Mouse (Mus musculus): ENCODE results near the gene Mpc2. TPM values are rescaled to one million over a fixed set of nuclear protein-coding genes. Genes with fewer than 3 reads are reported as not detected.
A peak's percentile ranks its signal among the peaks of the same experiment; 100 is the strongest.

Gene Mpc2
- total and polyA plus RNA-seq, 3 experiments: 51.3 to 57.0 TPM; not detected in 1

DNA sequence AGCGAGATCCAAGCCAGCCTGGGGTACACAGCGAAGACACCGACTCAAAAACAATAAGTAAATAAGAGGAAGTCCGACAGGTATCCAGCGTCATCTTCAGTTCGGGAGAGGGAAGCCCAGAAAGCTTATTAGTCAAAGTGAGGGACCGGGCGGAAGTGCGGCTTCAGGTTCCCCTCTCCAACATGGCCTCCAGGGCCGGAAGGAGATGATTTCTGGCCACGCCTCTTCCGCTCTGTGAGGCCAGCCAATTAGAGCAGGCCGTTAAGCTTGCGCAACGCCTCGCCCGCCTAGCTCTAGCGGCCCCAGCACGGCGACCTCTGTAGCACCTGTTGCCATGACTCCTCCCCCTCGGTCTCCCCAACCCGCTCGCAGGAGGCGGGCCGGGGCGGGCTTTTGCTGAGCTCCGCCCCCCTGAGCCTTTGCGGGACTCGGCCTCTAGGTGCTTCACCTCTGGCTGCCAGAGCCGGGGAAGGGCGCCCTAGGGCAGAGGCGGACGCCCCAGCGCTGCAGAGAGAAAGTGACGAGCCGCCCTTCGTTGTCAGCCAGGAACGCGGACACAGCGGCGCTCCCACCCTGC, 452 bp downstream of the Mpc2 start (continued):
- peak; percentile 50; the same call in 1 of the 2 replicates for TF ChIP-seq MAX (IDR thresholded peaks at IDR 0.05; ENCODE audit: low read length)
- peak; percentile 57 for TF ChIP-seq NRF1 (IDR thresholded peaks at IDR 0.05; ENCODE audit: insufficient read depth, low read depth, low read length, poor library complexity, severe bottlenecking)
- 0 out of 2 replicates have a peak, but pooled peaks have one; percentile 20 for TF ChIP-seq CHD1 (IDR thresholded peaks at IDR 0.05; ENCODE audit: low read depth, low read length)
- TF ChIP-seq CHD2 (IDR thresholded peaks at IDR 0.05; ENCODE audit: low read length): no peak
- TF ChIP-seq UBTF (IDR thresholded peaks at IDR 0.05; ENCODE audit: borderline replicate concordance, insufficient read depth, low read depth, low read length): 0 out of 2 replicates have a peak, but pooled peaks have one; percentile 75
- TF ChIP-seq GATA1 (IDR thresholded peaks at IDR 0.05; ENCODE audit: low read depth, low read length): no peak
- TF ChIP-seq TAL1 (IDR thresholded peaks at IDR 0.05; ENCODE audit: low read length): no peak
- TF ChIP-seq ETS1 (IDR thresholded peaks at IDR 0.05; ENCODE audit: low read depth, low read length): no peak; the same call in 1 of the 2 replicates
- TF ChIP-seq ZNF384 (IDR thresholded peaks at IDR 0.05; ENCODE audit: low read depth, low read length): no peak
- TF ChIP-seq POLR2AphosphoS5 (IDR thresholded peaks at IDR 0.05; ENCODE audit: borderline replicate concordance, low read depth, low read length): no peak
- TF ChIP-seq POLR2A (IDR thresholded peaks at IDR 0.05; ENCODE audit: control insufficient read depth in 1 of 2, insufficient read depth in 1 of 2, low read depth in 1 of 2, low read length in 2 of 2, poor library complexity in 1 of 2): peak; percentile 71 to 97
- no peak for TF ChIP-seq JUND (IDR thresholded peaks at IDR 0.05; ENCODE audit: low read depth, low read length)
- TF ChIP-seq CTCF (IDR thresholded peaks at IDR 0.05 in 2 of 3, conservative IDR thresholded peaks at IDR 0.05 in 1 of 3; ENCODE audit: control insufficient read depth in 1 of 3, insufficient read depth in 1 of 3, low read depth in 2 of 3, low read length in 3 of 3, poor library complexity in 1 of 3, severe bottlenecking in 1 of 3): peak in 2 of 3 experiments; percentile 35 to 36; a peak in 4 of 6 replicates
- peak; percentile 75 for TF ChIP-seq SIN3A (IDR thresholded peaks at IDR 0.05; ENCODE audit: low read length)
- no peak for TF ChIP-seq GABPA (IDR thresholded peaks at IDR 0.05; ENCODE audit: low read depth, low read length)
- TF ChIP-seq MXI1 (IDR thresholded peaks at IDR 0.05; ENCODE audit: low read depth, low read length): no peak; the same call in none of the 2 replicates
- TF ChIP-seq KAT2A (conservative IDR thresholded peaks at IDR 0.05; ENCODE audit: low read depth, low read length): peak; percentile 73; the same call in 1 of the 2 replicates
- TF ChIP-seq ZMIZ1 (IDR thresholded peaks at IDR 0.05; ENCODE audit: low read depth, low read length): peak; percentile 89
- no peak; the same call in 1 of the 2 replicates for TF ChIP-seq MAZ (IDR thresholded peaks at IDR 0.05; ENCODE audit: low read depth, low read length)
- TF ChIP-seq RAD21 (IDR thresholded peaks at IDR 0.05; ENCODE audit: low read depth, low read length): no peak; the same call in 1 of the 2 replicates
- TF ChIP-seq USF1 (IDR thresholded peaks at IDR 0.05; ENCODE audit: low read depth, low read length): 0 out of 2 replicates have a peak, but pooled peaks have one; percentile 9

DNA sequence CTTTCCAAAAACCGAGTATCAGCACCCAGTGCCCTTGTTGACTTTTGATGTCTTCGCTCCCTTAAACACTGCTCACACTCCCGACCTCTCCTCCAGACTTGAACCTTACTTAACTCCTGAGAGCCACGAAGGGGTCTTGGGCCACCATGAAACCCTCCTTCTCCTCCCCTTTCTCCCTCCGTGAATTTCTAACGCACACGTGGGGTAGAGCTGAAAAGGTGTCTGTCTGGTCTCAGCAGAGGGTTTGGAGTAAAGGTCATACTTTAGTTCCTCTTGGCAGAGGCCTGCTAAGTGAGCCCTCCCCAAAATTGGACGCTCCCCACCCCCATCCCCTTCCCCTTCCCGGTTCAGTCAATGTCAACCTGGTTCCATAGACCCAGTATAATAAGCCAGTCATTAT, 1.2 kb downstream of the Mpc2 start:
- peak overlapping the region; percentile 85 to 94 for H3K4me3 ChIP-seq (ENCODE audit: control insufficient read depth in 1 of 2, insufficient read depth in 1 of 2, low read depth in 2 of 2, low read length in 2 of 2)
- peak overlapping the region; percentile 90 for H3K9ac ChIP-seq (ENCODE audit: control insufficient read depth, low read depth, low read length, poor library complexity, severe bottlenecking)
- H3K79me2 ChIP-seq (ENCODE audit: control insufficient read depth, insufficient read depth, low read length, poor library complexity): peaks cover 33% of the 10 kb centered on the region
- TF ChIP-seq MXI1 (IDR thresholded peaks at IDR 0.05; ENCODE audit: low read depth, low read length) (peak; percentile 66; the same call in 1 of the 2 replicates), MYC (IDR thresholded peaks at IDR 0.05; ENCODE audit: low read depth, low read length) (0 out of 2 replicates have a peak, but pooled peaks have one; percentile 14), MAFK (IDR thresholded peaks at IDR 0.05; ENCODE audit: borderline replicate concordance, low read depth, low read length) (no peak)
- no peaks in the 10 kb centered on the region for H3K27me3 ChIP-seq (ENCODE audit: control insufficient read depth in 1 of 2, insufficient read depth in 2 of 2, low read length in 2 of 2)
- H3K27ac ChIP-seq (ENCODE audit: control insufficient read depth, low read depth, low read length): peak overlapping the region; percentile 68
- H3K9me3 ChIP-seq (replicated peaks; ENCODE audit: insufficient read depth, low read length): no peaks in the 10 kb centered on the region
- H3K36me3 ChIP-seq (ENCODE audit: control insufficient read depth in 1 of 2, insufficient read depth in 2 of 2, low read length in 2 of 2): peaks cover 0 to 13% of the 10 kb centered on the region in 2 experiments; a peak in 2 of 4 replicates
- H3K4me1 ChIP-seq (ENCODE audit: control insufficient read depth in 1 of 2, insufficient read depth in 2 of 2, low read length in 2 of 2): peaks cover 7 to 10% of the 10 kb centered on the region in 2 experiments
- DNase-seq (ENCODE audit: low read depth, low spot score): peak; percentile 59

Measured in MEL (cell line).